Mouse (Mus musculus): ENCODE data around the gene Bend6. TPM values are rescaled to one million over a fixed set of nuclear protein-coding genes. Genes with fewer than 3 reads are reported as not detected.

The Bend6 gene
- polyA plus RNA-seq, 2 experiments, result 0.47 to 0.49 TPM

- Histone ChIP-seq H3K4me1 (replicated peaks; ENCODE audit: control insufficient read depth in 2 of 2, insufficient read depth in 2 of 2, low read length in 1 of 2) (no peaks in the 10 kb centered on the region), H3K27ac (no peak overlapping the region), H3K36me3 (replicated peaks; ENCODE audit: control insufficient read depth, insufficient read depth, low read depth) (no peaks in the 10 kb centered on the region), H3K9me3 (ENCODE audit: control insufficient read depth, low read length) (no peaks in the 10 kb centered on the region), H3K4me2 (ENCODE audit: low read depth) (no peak overlapping the region), H3K27me3 (ENCODE audit: control insufficient read depth, insufficient read depth, low read length) (no peaks in the 10 kb centered on the region), H3K9ac (replicated peaks) (no peak overlapping the region), H3K4me3 (ENCODE audit: insufficient read depth in 1 of 2, low read depth in 2 of 2, low read length in 2 of 2) (no peak overlapping the region)
- ATAC-seq (ENCODE audit: insufficient read depth) (no peak), DNase-seq (ENCODE audit: low read depth in 3 of 3, low spot score in 3 of 3) (no peak)
- no peak for TF ChIP-seq CTCF (IDR thresholded peaks at IDR 0.05; ENCODE audit: low read depth)
- TF ChIP-seq EP300 (IDR thresholded peaks at IDR 0.05; ENCODE audit: low read depth), result no peak
- WGBS (ENCODE audit: insufficient replicate concordance), result 44% methylated on average over 4 of the region's 4 CpGs
Observed at GRCm38 (mm10) chr1:33830586-33830985, 77.0 kb downstream of the Bend6 start.

- 66% methylated on average over 2 of the region's 2 CpGs for WGBS (ENCODE audit: insufficient replicate concordance)
- H3K9ac ChIP-seq (replicated peaks), result no peak overlapping the region
Observed at GRCm38 (mm10) chr1:33817931-33818330, 89.7 kb downstream of the Bend6 start.

GRCm38 (mm10) chr1:33813868-33814794 is 93.5 kb downstream of the Bend6 start, which contains the start of gene Zfp451:
Gene Zfp451 (minus strand): TSS chr1:33814595.
- ATAC-seq (ENCODE audit: insufficient read depth), result peak; percentile 88
- Histone ChIP-seq H3K4me1 (replicated peaks; ENCODE audit: control insufficient read depth in 2 of 2, insufficient read depth in 2 of 2, low read length in 1 of 2) (peaks cover 13 to 14% of the 10 kb centered on the region in 2 experiments), H3K9ac (replicated peaks) (peak within 1 kb of the TSS; percentile 93), H3K9me3 (ENCODE audit: control insufficient read depth, low read length) (no peaks in the 10 kb centered on the region), H3K27me3 (ENCODE audit: control insufficient read depth, insufficient read depth, low read length) (no peaks in the 10 kb centered on the region), H3K4me2 (ENCODE audit: low read depth) (peak within 1 kb of the TSS; percentile 77), H3K4me3 (ENCODE audit: insufficient read depth in 1 of 2, low read depth in 2 of 2, low read length in 2 of 2) (peak within 1 kb of the TSS; percentile 84 to 85), H3K27ac (peak within 1 kb of the TSS; percentile 42), H3K36me3 (replicated peaks; ENCODE audit: control insufficient read depth, insufficient read depth, low read depth) (peaks cover 11% of the 10 kb centered on the region)
- no peak for TF ChIP-seq EP300 (IDR thresholded peaks at IDR 0.05; ENCODE audit: low read depth)
- TF ChIP-seq CTCF (IDR thresholded peaks at IDR 0.05; ENCODE audit: low read depth), result no peak
- under 1% methylated on average over 80 of the region's 85 CpGs for WGBS (ENCODE audit: insufficient replicate concordance)
- peak; percentile 71 to 75 (median 73) for DNase-seq (ENCODE audit: low read depth in 3 of 3, low spot score in 3 of 3)

More at GRCm38 (mm10) chr1:33817931-33818330, 89.7 kb downstream of the Bend6 start:
- ATAC-seq (ENCODE audit: insufficient read depth), result no peak
- Histone ChIP-seq H3K36me3 (replicated peaks; ENCODE audit: control insufficient read depth, insufficient read depth, low read depth) (peaks cover 2% of the 10 kb centered on the region), H3K4me1 (replicated peaks; ENCODE audit: control insufficient read depth in 2 of 2, insufficient read depth in 2 of 2, low read length in 1 of 2) (peaks cover 10 to 11% of the 10 kb centered on the region in 2 experiments), H3K27me3 (ENCODE audit: control insufficient read depth, insufficient read depth, low read length) (no peaks in the 10 kb centered on the region), H3K9me3 (ENCODE audit: control insufficient read depth, low read length) (no peaks in the 10 kb centered on the region), H3K4me2 (ENCODE audit: low read depth) (no peak overlapping the region), H3K27ac (no peak overlapping the region), H3K4me3 (ENCODE audit: insufficient read depth in 1 of 2, low read depth in 2 of 2, low read length in 2 of 2) (no peak overlapping the region)
- TF ChIP-seq CTCF (IDR thresholded peaks at IDR 0.05; ENCODE audit: low read depth) (no peak), EP300 (IDR thresholded peaks at IDR 0.05; ENCODE audit: low read depth) (no peak)
- no peak for DNase-seq (ENCODE audit: low read depth in 3 of 3, low spot score in 3 of 3)

GRCm38 (mm10) chr1:33813495-33813867 is 94.1 kb downstream of the Bend6 start:
- Histone ChIP-seq H3K27me3 (ENCODE audit: control insufficient read depth, insufficient read depth, low read length) (no peaks in the 10 kb centered on the region), H3K4me1 (replicated peaks; ENCODE audit: control insufficient read depth in 2 of 2, insufficient read depth in 2 of 2, low read length in 1 of 2) (peaks cover 13 to 14% of the 10 kb centered on the region in 2 experiments), H3K9me3 (ENCODE audit: control insufficient read depth, low read length) (no peaks in the 10 kb centered on the region), H3K9ac (replicated peaks) (peak overlapping the region; percentile 93), H3K27ac (peak overlapping the region; percentile 42), H3K4me2 (ENCODE audit: low read depth) (peak overlapping the region; percentile 77), H3K4me3 (ENCODE audit: insufficient read depth in 1 of 2, low read depth in 2 of 2, low read length in 2 of 2) (peak overlapping the region; percentile 84 to 85), H3K36me3 (replicated peaks; ENCODE audit: control insufficient read depth, insufficient read depth, low read depth) (peaks cover 13% of the 10 kb centered on the region)
- DNase-seq (ENCODE audit: low read depth in 3 of 3, low spot score in 3 of 3) (peak in 2 of 3 experiments; percentile 5 to 14), ATAC-seq (ENCODE audit: insufficient read depth) (peak; percentile 27)
- WGBS (ENCODE audit: insufficient replicate concordance), result 6% methylated on average over 11 of the region's 11 CpGs
- TF ChIP-seq EP300 (IDR thresholded peaks at IDR 0.05; ENCODE audit: low read depth) (no peak), CTCF (IDR thresholded peaks at IDR 0.05; ENCODE audit: low read depth) (no peak)

GRCm38 (mm10) chr1:33803323-33803722 is 104.3 kb downstream of the Bend6 start:
- Histone ChIP-seq H3K9me3 (ENCODE audit: control insufficient read depth, low read length) (no peaks in the 10 kb centered on the region), H3K36me3 (replicated peaks; ENCODE audit: control insufficient read depth, insufficient read depth, low read depth) (peaks cover 33% of the 10 kb centered on the region)
- TF ChIP-seq EP300 (IDR thresholded peaks at IDR 0.05; ENCODE audit: low read depth) (no peak), CTCF (IDR thresholded peaks at IDR 0.05; ENCODE audit: low read depth) (no peak)

More at GRCm38 (mm10) chr1:33803323-33803722, 104.3 kb downstream of the Bend6 start:
- no peak overlapping the region for H3K4me2 ChIP-seq (ENCODE audit: low read depth)
- H3K4me1 ChIP-seq (replicated peaks; ENCODE audit: control insufficient read depth in 2 of 2, insufficient read depth in 2 of 2, low read length in 1 of 2), result no peaks in the 10 kb centered on the region
- H3K4me3 ChIP-seq (ENCODE audit: insufficient read depth in 1 of 2, low read depth in 2 of 2, low read length in 2 of 2), result no peak overlapping the region
- H3K27me3 ChIP-seq (ENCODE audit: control insufficient read depth, insufficient read depth, low read length), result no peaks in the 10 kb centered on the region
- WGBS (ENCODE audit: insufficient replicate concordance), result 81% methylated on average over 2 of the region's 2 CpGs
- H3K27ac ChIP-seq, result no peak overlapping the region
- ATAC-seq (ENCODE audit: insufficient read depth) (no peak), DNase-seq (ENCODE audit: low read depth in 3 of 3, low spot score in 3 of 3) (no peak)
- H3K9ac ChIP-seq (replicated peaks), result no peak overlapping the region

Other genes starting within 250 kb of the Bend6 start
- 23.4 and 34.1 TPM in 2 replicates for gene Prim2, start 238.0 kb downstream of the Bend6 start, polyA plus RNA-seq (2012; rRNA removed)
- gene Prim2, start 238.0 kb downstream of the Bend6 start, polyA plus RNA-seq (2014; fragmentation: Nextera tagmentation; extraction: Ambion mirVana), result 38.1 and 40.7 TPM in 2 replicates
- gene Rab23, start 187.9 kb downstream of the Bend6 start, polyA plus RNA-seq (2012; rRNA removed), result 2.1 and 2.5 TPM in 2 replicates
- 2.9 and 3.8 TPM in 2 replicates for gene Rab23, start 187.9 kb downstream of the Bend6 start, polyA plus RNA-seq (2014; fragmentation: Nextera tagmentation; extraction: Ambion mirVana)
- 27.5 and 30.2 TPM in 2 replicates for gene Bag2, start 150.0 kb downstream of the Bend6 start, polyA plus RNA-seq (2012; rRNA removed)
- 45.4 and 45.9 TPM in 2 replicates for gene Bag2, start 150.0 kb downstream of the Bend6 start, polyA plus RNA-seq (2014; fragmentation: Nextera tagmentation; extraction: Ambion mirVana)
- gene Zfp451, start 93.2 kb downstream of the Bend6 start, polyA plus RNA-seq (2012; rRNA removed), result 3.7 and 5.6 TPM in 2 replicates
- 6.1 and 6.9 TPM in 2 replicates for gene Zfp451, start 93.2 kb downstream of the Bend6 start, polyA plus RNA-seq (2014; fragmentation: Nextera tagmentation; extraction: Ambion mirVana)
- 4.3 and 5.0 TPM in 2 replicates for gene Dst, start 409 bp upstream of the Bend6 start, polyA plus RNA-seq (2012; rRNA removed)
- 4.3 and 4.9 TPM in 2 replicates for gene Dst, start 409 bp upstream of the Bend6 start, polyA plus RNA-seq (2014; fragmentation: Nextera tagmentation; extraction: Ambion mirVana)